Mouse (Mus musculus) left cerebral cortex, postnatal 10 days (tissue): Measurements from ENCODE around the gene Vangl1. TPM values are rescaled to one million over a fixed set of nuclear protein-coding genes. Genes with fewer than 3 reads are reported as not detected.
"Not testable (repeated sequence)": the region's sequence is repeated elsewhere in the genome, so short reads cannot be mapped to it uniquely, and the experiment has no call there.

ENCODE experiments used
- DNase-seq, 2 experiments: peaks; one replicate each; pipeline ENCODE4 v3.0.0; 2021 to 2022; ENCODE audit warnings: low spot score in 2 of 2, mixed read lengths in 1 of 2; ENCODE audit errors: extremely low spot score in 1 of 2
- intact Hi-C: fragments of 180-260 bp; cut with DNase I; formaldehyde crosslinking; loops from one replicate; pipeline ENCODE4 v1.15.1; 2025
- total RNA-seq, 2 experiments: library from RNA; stranded (reverse); gene quantifications; 2 replicates each; pipeline ENCODE4 v1.2.3; 2021

Vangl1 gene
- total RNA-seq = 1 to 10 TPM; 2.9 to 7.9 TPM

DNA sequence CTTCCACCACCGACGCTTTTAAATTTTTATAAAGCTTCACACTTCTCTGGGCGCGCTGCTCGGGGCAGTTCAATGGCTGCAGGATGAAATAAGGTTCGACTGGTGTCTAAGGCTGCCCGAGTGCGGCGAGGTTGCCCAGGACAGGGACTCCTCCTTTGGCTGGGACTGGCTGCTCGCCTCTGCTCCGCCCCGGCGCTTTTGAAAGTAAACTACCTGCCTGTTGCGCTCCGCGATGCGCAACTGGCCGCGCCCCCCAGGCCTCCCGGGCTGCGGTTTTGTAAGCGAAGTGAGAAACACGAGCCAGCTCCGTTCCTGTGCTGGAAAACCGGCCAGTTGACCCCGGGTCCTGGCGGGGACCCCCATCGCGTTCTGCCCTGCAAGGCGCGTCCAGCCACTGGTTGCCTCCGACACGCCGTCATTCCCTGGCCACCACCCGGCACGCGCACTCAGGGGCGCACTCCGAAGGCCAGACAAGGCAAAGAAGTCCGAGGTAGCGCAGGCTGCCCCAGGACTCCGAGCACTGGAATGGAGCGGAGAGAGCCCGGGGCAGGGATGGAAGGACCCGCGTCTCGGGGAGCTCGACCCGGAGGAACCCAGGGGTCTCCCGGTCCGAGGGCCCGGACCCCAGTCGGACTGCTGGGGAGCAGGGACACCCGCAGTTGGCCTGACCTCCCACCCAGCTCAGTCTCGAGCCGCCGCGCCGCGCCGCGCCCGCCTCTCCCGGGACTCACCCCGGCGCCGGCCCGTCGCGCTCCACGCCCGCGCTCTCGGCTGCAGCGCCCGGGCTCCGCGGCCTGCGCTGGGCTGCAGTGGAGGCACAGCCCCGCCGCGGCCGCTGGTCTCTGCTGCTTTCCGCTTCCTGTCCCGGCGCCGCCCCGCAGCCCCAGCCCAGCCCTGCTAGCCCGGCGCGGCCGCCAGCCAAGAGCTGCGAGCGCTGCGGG is at the start of gene Vangl1:
Gene Vangl1 (minus strand): TSS at position 913 of the 941 bp plus-strand sequence.
- DNase-seq = peak in 1 of 2 experiments; percentile 90
- intact Hi-C loops = loop anchor here (5.0 kb wide), 1 partner anchor 37 kb away; no protein-coding TSS in a partner anchor

DNA sequence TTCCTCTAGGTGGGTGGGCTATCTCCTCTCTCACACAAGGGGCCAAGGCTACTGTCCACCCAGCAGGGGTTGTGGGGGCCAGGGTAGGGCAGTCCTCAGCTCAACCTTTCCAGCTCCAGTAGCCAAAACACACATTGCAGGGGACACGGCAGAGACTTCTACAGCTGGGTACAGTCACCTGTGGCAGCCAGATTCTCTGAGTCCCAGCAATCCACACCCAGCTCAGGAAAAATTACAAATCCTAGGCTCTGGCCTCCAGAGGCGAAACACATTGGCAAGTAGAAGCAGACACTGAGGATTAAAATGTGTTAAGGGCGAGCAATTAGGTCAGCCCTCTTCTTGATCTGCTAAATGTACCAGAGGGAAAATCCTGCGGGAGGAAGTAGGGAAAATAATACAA is 49.1 kb upstream of the Vangl1 start:
- intact Hi-C loops = loop anchor here (10.0 kb wide), 1 partner anchor 911 kb away; no protein-coding TSS in a partner anchor
- no peak for DNase-seq

DNA sequence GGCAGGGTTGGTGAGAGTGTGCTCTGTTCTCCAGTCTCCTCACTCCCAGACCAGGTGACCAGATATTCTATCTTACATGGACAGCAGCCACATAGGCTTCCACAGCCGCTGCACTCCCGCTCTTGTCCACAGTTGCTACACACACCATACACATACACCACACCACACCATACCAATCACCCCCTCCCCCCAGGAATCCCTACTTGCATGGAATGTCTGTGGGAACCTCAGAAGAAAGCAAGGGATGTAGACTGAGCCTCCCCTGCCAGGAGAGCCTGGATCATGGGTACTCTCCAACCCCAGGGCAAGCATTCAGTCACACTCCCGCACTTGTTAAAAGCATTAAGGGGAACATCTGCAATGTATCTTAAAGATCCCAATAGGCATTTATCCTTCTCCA is 48.4 kb upstream of the Vangl1 start:
- DNase-seq = no peak
- intact Hi-C loops = loop anchor here (10.0 kb wide), 1 partner anchor 912 kb away; no protein-coding TSS in a partner anchor

DNA sequence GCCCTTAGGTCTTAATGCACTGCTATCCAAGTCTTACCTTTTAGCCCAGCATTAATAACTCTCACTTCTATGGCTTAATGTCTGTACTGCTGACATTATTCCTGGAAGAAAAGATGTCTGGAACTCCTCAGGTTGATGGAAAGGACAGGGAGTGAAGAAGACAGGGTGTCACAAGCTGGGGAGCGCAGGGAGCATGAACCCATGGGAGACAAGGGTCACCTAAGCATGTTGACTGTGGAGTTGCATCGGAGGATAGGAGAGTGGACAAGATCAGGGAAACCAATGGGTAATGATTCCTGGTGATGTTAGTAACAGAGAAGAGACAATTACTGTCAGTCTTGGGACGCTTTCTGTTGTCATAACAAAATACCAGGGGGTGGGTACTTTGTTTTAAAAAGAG is 46.4 kb upstream of the Vangl1 start:
- intact Hi-C loops = loop anchor here (10.0 kb wide), 1 partner anchor 914 kb away; no protein-coding TSS in a partner anchor
- no peak for DNase-seq

DNA sequence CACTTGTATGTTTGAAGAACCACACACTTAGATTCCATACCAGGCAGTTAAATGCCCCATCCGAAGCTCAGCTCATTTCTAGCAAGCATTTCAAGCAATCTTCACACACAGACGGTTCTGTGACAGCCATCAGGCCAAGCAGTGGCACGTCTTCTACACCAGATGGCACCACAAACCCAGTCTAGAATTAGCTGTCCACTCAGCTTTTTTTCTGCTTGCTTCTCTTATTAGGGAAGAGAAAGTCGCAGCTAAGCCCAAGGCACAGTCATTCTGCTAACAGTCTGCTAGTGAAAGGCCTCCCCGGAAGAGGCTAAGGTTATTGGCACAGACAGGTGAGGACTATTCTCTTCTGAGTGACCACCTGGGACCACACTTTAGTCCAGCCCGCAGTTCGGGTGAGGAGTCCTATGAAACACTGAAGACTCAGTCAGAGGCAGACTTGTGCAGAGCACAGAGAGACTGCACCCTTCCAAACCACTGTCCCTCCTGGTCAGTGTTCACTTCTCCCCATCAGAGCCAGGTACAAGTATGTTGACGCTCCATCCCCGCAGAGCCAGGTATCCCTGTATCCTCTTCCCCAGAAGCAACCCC is 45.0 kb upstream of the Vangl1 start:
- intact Hi-C loops = loop anchor here (1.0 to 2.0 kb wide), 2 partner anchors 443 to 555 kb away; no protein-coding TSS in a partner anchor
- peak; percentile 60 to 70 for DNase-seq

DNA sequence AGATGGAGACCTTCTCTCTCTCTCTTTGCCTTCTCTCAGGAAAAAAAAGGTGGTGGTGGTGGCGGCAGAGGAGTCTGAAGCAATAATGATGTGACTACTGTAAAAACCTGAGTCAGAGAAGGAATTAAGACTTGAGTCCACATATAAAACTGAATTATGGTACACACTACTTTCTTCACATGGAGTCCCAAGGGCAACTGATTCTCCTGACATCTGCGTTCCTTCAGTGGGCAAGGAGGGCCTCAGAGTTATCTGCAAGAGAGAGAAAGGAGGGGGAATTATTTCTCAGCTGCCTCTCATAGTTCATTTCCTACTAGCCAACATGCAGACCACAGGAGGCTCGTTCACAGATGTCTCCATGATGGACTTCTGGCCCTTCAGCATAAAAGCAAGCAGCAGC is 40.1 kb upstream of the Vangl1 start:
- intact Hi-C loops = loop anchor here (5.0 kb wide), 1 partner anchor 742 kb away; no protein-coding TSS in a partner anchor
- DNase-seq = no peak

DNA sequence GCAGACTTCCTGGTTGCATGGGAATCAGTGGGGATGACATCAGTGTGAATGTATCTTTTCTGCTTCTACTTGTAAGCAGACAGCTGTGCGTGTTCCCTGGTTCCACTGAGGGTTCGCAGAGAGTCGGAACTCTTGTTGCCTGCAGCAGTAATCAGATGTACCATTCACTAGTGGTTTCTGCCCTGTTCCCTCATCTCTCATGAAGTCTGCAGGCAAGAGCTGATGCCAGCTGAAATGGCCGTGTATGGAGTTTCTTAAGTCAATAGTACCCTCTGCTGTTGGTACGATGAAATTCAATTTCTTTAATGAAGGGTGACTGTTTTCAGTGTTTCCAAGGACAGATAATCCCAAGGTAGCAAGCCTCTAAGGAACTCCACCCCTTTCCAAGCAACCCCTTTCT is 38.4 kb upstream of the Vangl1 start:
- intact Hi-C loops = loop anchor here (2.0 to 5.0 kb wide), 2 partner anchors 160 to 741 kb away; no protein-coding TSS in a partner anchor
- DNase-seq = peak; percentile 32 to 64

DNA sequence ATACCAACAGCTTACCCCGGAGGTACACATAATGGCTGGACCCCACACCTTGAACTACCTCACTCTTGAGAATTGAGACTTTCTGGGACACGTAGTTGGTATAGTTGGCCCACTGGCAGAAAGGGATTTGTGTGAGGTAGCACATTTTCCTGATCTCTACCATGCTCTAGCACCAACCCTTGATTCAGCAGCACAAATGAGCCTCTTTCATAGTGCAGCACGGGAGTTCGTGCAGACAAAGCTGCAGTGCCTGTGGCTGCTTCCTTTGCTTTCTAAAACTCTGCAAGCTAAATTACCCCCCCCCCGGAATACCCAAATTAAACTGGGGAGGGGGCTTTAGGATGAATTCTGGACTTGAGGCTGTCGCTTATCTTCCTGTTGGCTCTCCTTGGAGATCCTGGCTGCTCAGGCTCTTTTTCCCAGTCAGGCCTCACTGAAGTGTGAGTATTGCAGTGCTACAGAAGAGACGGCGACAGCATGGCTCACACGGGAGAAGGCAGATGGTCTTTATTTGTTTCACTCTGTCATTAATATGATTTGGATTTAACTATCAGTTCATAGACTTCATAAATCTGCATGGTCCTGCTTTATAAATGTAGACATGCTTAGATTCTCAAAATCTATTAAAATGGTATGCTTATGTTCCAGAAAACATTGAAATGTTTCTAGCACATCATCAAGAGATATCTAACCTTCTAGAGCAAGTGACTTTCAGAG is 27.1 kb upstream of the Vangl1 start:
- DNase-seq = no peak
- intact Hi-C loops = no loop called here

DNA sequence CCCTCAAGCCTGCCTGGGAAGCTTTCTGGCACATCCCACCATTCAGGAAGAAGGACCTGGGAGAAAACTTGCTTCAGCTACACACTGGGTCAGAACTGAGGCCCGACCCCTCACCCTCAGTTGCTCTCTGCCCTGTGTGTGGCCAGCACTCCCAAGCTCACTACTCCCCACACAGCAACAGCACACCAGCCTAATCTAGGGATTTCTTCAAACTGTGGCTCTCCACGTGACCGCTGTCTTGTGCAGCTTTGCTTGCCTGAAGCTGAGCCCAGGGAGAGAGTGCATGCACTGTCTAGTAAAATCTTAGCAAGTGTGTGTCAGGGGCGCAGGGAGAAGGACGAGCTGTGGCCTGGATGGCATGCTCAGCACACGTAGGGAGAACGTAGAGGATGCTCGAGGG is 18.3 kb upstream of the Vangl1 start:
- intact Hi-C loops = no loop called here
- DNase-seq = no peak

DNA sequence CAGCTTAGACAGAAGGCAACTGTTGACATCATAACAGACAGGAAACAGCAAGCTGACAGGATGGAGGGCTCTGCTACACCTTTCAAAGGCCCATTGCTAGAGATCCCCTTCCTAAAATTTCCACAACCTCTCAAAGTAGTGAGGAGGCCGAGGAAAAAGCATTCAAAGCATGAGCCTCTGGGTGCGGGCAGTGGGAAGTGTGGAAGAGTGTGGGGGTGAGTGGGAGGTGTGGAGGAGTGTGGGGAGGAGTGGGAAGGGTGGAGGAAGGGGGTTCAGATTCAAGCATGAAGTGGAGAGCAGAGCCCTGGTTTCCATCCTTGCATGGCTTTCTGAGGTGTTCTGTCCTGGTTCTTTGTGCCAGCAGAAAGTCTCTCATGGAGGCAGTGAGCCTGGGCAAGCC is 13.8 kb upstream of the Vangl1 start:
- intact Hi-C loops = no loop called here
- DNase-seq = no peak

DNA sequence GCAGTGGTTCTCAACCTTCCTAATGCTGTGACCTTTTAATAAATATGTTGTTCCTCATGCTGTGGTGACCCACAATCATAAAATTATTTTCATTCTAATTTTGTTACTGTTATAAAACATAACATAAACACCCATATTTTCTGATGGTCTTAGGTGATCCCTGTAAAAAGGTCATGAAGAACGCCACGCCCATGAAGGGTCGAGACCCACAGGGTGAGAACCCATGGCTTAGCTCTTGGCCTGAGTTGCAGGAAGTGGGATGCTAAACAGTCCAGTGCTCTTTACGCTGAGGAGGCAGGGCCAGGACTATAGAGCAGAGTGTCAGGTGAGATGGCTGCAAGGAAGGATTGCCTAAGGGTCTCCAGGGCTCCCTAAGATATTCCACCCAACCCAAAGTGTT is 10.2 kb upstream of the Vangl1 start:
- DNase-seq = no peak
- intact Hi-C loops = no loop called here

DNA sequence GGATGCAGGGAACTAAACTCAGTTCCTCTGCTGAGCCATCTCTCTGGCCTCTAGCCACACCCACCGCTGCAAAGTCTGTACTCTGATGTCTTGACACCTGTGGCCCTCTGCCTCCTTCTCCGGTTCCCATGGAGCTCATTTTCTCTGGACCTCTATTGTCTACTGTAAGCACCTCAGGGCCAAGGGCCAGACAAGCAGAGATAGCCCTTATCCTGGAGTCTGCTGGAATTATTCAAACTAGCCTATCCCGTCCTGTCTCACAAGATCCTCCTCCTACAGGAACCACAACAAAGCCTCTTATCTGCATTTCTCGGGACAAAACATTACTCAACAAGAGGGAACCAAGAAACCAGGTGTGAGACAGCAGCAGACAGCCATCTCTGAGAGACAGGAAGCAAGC is 9.8 kb upstream of the Vangl1 start:
- no peak for DNase-seq
- intact Hi-C loops = no loop called here

DNA sequence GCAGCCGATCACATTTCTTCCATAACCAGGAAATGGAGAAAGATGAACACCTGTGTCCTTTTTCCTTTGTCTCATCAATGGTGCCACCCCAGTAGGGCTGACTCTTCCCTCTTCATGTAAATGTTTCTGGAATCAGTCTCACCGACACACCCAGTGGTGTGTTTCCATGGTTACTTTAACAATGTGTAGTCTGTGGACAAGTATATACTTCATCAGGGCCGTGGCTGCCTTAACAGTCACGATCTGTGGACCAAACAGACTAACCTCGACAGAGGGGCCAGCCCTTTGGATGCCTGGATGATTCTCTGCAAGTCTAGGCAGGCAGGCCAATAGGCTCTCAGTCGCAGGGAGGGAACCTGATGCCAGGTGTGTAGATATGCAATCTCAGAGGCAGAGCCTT is 8.4 kb upstream of the Vangl1 start:
- intact Hi-C loops = no loop called here
- no peak for DNase-seq

DNA sequence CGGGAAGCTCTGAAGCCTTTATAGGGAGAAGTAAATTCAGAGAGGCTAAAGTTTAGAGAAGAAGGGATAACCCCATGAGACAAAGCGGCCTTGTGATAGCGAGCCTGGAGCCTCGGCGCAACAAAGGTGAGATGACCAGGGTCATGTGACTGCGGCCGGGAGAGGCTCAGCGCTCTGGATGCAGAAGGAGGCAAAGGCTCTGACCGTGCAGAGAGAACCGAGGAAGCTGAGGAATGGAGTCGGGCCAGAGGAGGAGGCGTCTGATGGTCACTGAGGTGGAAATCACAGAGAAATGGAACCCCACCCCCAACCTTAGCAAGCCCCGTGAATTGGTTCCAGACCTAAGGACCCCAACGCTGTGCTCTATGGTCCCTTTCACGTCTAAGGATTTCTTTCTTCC is 7.8 kb upstream of the Vangl1 start:
- intact Hi-C loops = no loop called here
- DNase-seq = no peak

DNA sequence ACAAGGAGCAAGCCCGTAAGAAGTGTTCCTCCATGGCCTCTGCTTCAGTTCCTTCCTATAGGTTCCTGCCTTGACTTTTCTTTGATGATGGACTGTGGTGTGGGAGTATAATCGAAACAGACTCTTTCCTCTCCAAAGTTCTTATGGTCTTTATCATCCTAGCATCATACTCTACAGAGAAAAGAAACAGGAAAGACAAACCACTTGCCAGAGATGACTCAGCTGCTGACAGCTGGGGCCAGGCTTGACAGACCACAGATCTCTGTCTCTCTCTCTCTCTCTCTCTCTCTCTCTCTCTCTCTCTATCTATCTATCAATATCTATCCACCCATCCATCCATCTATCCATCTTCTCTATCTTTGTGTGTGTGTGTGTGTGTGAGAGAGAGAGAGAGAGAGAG is 6.8 kb upstream of the Vangl1 start:
- intact Hi-C loops = no loop called here

DNA sequence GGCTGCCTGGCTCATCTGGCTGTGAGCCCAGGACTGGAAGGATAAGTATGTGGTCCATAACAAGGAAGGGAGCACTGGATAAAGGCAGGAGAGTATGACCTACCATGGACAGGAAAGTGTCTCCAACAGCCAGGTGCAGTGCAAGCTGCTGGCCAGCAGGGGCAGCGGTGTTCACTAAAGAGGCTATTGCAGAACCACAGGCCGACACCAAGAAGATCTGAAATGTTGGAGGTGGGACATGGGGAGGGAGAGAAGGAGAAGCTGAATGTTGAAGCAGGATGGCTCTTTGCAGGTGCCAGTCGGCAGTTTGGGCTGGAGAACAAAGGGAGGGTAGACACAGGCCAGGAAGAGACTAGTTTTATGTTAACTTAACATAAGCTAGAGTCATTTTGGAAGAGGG is 6.3 kb upstream of the Vangl1 start:
- no peak for DNase-seq
- intact Hi-C loops = no loop called here

More for the DNA sequence above, 6.8 kb upstream of the Vangl1 start:
- DNase-seq = no peak

DNA sequence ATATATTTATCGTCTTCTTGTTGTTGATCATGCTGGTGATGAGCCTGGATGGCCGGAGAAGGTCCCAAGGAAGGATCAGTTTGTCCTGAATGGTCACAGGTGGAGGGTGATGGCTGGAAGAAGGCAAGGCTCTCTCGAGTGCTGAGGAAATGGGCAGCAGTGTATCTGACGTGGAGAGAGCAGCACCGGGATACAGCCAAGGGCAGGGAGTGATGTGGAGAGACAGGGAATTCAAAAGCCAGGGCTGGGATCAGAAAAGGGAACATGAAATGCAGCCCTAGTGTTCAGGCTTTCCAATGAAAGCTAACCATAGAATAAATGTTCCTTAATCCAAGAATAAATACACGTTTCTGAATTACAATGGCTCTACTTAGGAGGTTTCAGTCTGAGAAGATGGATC is 4.4 kb upstream of the Vangl1 start:
- intact Hi-C loops = no loop called here
- DNase-seq = no peak

DNA sequence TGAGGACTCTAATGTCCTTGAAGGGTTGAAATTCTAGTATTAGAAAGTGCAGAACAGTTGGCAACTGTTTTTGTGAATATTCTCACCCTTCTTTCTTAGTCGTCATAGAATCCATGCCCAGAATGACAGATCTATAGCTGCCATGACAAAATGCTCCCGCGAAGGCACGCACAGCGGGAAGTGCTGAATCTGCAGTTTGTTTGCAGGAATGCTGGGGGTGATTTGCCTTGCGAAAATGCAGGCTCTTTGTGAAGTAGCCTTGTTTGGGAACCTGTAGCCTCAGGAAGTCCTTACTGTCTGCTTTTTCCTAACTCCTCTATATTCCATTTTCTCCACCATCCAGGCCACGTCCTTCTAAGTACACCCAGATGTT is 951 bp upstream of the Vangl1 start:
- intact Hi-C loops = no loop called here
- no peak for DNase-seq

DNA sequence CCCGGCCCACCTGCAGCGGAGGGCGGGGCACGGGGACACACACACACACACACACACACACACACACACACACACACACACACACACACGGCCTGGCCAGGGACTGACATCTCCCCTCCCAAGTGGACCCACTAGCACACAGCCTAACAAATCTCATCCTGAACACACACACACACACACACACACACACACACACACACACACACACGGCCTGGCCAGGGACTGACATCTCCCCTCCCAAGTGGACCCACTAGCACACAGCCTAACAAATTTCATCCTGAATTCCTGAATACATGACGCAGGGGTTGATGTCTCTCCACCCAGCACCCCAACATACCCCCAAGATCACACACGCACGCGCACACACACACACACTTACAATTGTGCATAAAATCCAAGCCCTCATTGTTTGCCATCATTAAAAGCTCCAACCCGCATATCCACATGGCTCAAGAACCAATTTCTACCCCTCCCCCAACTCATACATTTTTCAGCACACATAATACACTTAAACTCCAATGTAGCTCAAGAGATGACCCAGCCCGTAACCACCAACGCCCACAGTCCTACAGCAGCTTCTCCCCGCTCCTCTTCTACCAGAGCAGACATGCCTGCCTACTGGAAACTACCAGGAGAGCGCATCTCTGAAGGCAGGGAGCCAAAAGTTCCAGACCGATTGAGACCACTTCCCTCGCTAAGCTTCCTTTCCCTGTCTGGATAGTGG is 403 bp upstream of the Vangl1 start:
- intact Hi-C loops = loop anchor here (5.0 kb wide), 1 partner anchor 38 kb away; no protein-coding TSS in a partner anchor
- not testable (repeated sequence) for DNase-seq
